Mouse (Mus musculus) liver, embryonic 12.5 days (tissue): ENCODE measurements around the gene Dtx2. TPM values are rescaled to one million over a fixed set of nuclear protein-coding genes. Genes with fewer than 3 reads are reported as not detected.
A peak's percentile ranks its signal among the peaks of the same experiment; 100 is the strongest.

ENCODE experiments used
- ATAC-seq: fragments of 200-750 bp; cut with Nextera tagmentation; 2 replicates; pipeline ENCODE4 v1.8.0; 2017; ENCODE audit warnings: moderate number of reproducible peaks, mild to moderate bottlenecking, moderate library complexity
- H3K27ac ChIP-seq: fragments of 300-500 bp; sonication (generic); 2 replicates; pipeline ENCODE4 v1.5.1; 2016; ENCODE audit warnings: mild to moderate bottlenecking
- H3K27me3 ChIP-seq: fragments of 300-500 bp; sonication (generic); replicated peaks from 2 replicates; pipeline ENCODE4 v1.6.1; 2016; ENCODE audit warnings: mild to moderate bottlenecking, moderate library complexity
- H3K36me3 ChIP-seq: fragments of 300-500 bp; sonication (generic); 2 replicates; pipeline ENCODE4 v1.6.1; 2016; ENCODE audit warnings: mild to moderate bottlenecking, moderate library complexity
- H3K4me1 ChIP-seq: fragments of 300-500 bp; sonication (generic); 2 replicates; pipeline ENCODE4 v1.6.1; 2016
- H3K4me2 ChIP-seq: fragments of 300-500 bp; sonication (generic); 2 replicates; pipeline ENCODE4 v1.6.1; 2016; ENCODE audit warnings: mild to moderate bottlenecking, moderate library complexity
- H3K4me3 ChIP-seq: fragments of 300-500 bp; sonication (generic); 2 replicates; pipeline ENCODE4 v1.5.1; 2016; ENCODE audit warnings: mild to moderate bottlenecking, moderate library complexity
- H3K9ac ChIP-seq: fragments of 300-500 bp; sonication (generic); 2 replicates; pipeline ENCODE4 v1.6.1; 2016; ENCODE audit warnings: mild to moderate bottlenecking, moderate library complexity
- H3K9me3 ChIP-seq: fragments of 300-500 bp; sonication (generic); replicated peaks from 2 replicates; pipeline ENCODE4 v1.6.1; 2016; ENCODE audit warnings: mild to moderate bottlenecking, moderate library complexity
- WGBS: fragments of 180-500 bp; shearing (Covaris S2); methylation state at CpG from one replicate; pipeline ENCODE4 v1.1.7; 2016; ENCODE audit not compliant: insufficient replicate concordance; 5-methylcytosine and 5-hydroxymethylcytosine counted together
- polyA plus RNA-seq: library from polyadenylated mRNA; unstranded; fragments of >200 nt; fragmentation: Nextera tagmentation; extraction: Ambion mirVana; gene quantifications from 2 replicates; pipeline ENCODE4 v1.2.1, GENCODE M21; 2016

Gene Dtx2
- polyA plus RNA-seq, 1 experiment from 2014 or later, result 11.3 TPM

- WGBS, result 66% methylated on average over 5 of the region's 5 CpGs
- Histone ChIP-seq H3K36me3 (no peaks in the 10 kb centered on the region), H3K4me1 (peaks cover 11% of the 10 kb centered on the region), H3K27me3 (peaks cover 17% of the 10 kb centered on the region), H3K4me2 (no peak overlapping the region), H3K4me3 (no peak overlapping the region), H3K9me3 (no peaks in the 10 kb centered on the region), H3K27ac (no peak overlapping the region), H3K9ac (no peak overlapping the region)
- ATAC-seq, result no peak
These were observed 15.2 kb upstream of the Dtx2 start for GRCm38 (mm10) chr5:135979381-135979780.

GRCm38 (mm10) chr5:135979904-135980303, 14.7 kb upstream of the Dtx2 start, which contains the start of gene Zp3:
Zp3 (plus strand) TSS chr5:135980099.
- no peaks in the 10 kb centered on the region for H3K9me3 ChIP-seq
- ATAC-seq, result no peak
- no peaks in the 10 kb centered on the region for H3K36me3 ChIP-seq
- peaks cover 17% of the 10 kb centered on the region for H3K27me3 ChIP-seq
- no peak within 1 kb of the TSS for H3K27ac ChIP-seq
- H3K4me2 ChIP-seq, result no peak within 1 kb of the TSS
- H3K4me1 ChIP-seq, result peaks cover 11% of the 10 kb centered on the region
- H3K4me3 ChIP-seq, result no peak within 1 kb of the TSS
- 57% methylated on average over 8 of the region's 8 CpGs for WGBS
- H3K9ac ChIP-seq, result no peak within 1 kb of the TSS

- no peaks in the 10 kb centered on the region for H3K9me3 ChIP-seq
- H3K4me2 ChIP-seq, result no peak overlapping the region
- H3K27me3 ChIP-seq, result peaks cover 17% of the 10 kb centered on the region
- H3K9ac ChIP-seq, result no peak overlapping the region
- H3K4me1 ChIP-seq, result no peaks in the 10 kb centered on the region
- no peaks in the 10 kb centered on the region for H3K36me3 ChIP-seq
- H3K27ac ChIP-seq, result no peak overlapping the region
- no peak overlapping the region for H3K4me3 ChIP-seq
- no peak for ATAC-seq
- 36% methylated on average over 6 of the region's 6 CpGs for WGBS
These were observed 12.2 kb upstream of the Dtx2 start for GRCm38 (mm10) chr5:135982398-135982797.

GRCm38 (mm10) chr5:135984546-135985044, 10.0 kb upstream of the Dtx2 start:
- H3K27ac ChIP-seq, result no peak overlapping the region
- WGBS, result 61% methylated on average over 6 of the region's 6 CpGs
- no peak for ATAC-seq

GRCm38 (mm10) chr5:135987248-135987647, 7.4 kb upstream of the Dtx2 start:
- Histone ChIP-seq H3K36me3 (no peaks in the 10 kb centered on the region), H3K9ac (no peak overlapping the region), H3K27ac (no peak overlapping the region), H3K4me2 (no peak overlapping the region), H3K4me3 (no peak overlapping the region), H3K4me1 (no peaks in the 10 kb centered on the region), H3K27me3 (0 out of 2 replicates have a peak, but pooled peaks cover 9% of the 10 kb centered on the region), H3K9me3 (no peaks in the 10 kb centered on the region)
- ATAC-seq, result no peak
- 52% methylated on average over 11 of the region's 11 CpGs for WGBS

More at GRCm38 (mm10) chr5:135984546-135985044, 10.0 kb upstream of the Dtx2 start:
- Histone ChIP-seq H3K27me3 (peaks cover 15% of the 10 kb centered on the region), H3K4me2 (no peak overlapping the region), H3K4me1 (no peaks in the 10 kb centered on the region), H3K4me3 (no peak overlapping the region), H3K36me3 (no peaks in the 10 kb centered on the region), H3K9me3 (no peaks in the 10 kb centered on the region), H3K9ac (no peak overlapping the region)

GRCm38 (mm10) chr5:135990601-135991000, 4.0 kb upstream of the Dtx2 start:
- WGBS, result 29% methylated on average over 5 of the region's 5 CpGs
- H3K36me3 ChIP-seq, result no peaks in the 10 kb centered on the region
- no peak overlapping the region for H3K4me2 ChIP-seq
- H3K9ac ChIP-seq, result no peak overlapping the region
- H3K27ac ChIP-seq, result no peak overlapping the region
- no peak for ATAC-seq
- no peaks in the 10 kb centered on the region for H3K27me3 ChIP-seq
- H3K4me3 ChIP-seq, result no peak overlapping the region
- H3K4me1 ChIP-seq, result peaks cover 8% of the 10 kb centered on the region
- no peaks in the 10 kb centered on the region for H3K9me3 ChIP-seq

GRCm38 (mm10) chr5:135993381-135993965, 1.1 kb upstream of the Dtx2 start:
- H3K4me3 ChIP-seq, result no peak overlapping the region
- ATAC-seq, result no peak
- no peak overlapping the region for H3K27ac ChIP-seq
- peaks cover 10% of the 10 kb centered on the region for H3K4me1 ChIP-seq
- H3K9ac ChIP-seq, result no peak overlapping the region
- no peak overlapping the region for H3K4me2 ChIP-seq
- peaks cover 20% of the 10 kb centered on the region for H3K36me3 ChIP-seq
- no peaks in the 10 kb centered on the region for H3K9me3 ChIP-seq
- H3K27me3 ChIP-seq, result no peaks in the 10 kb centered on the region
- WGBS, result 57% methylated on average over 5 of the region's 5 CpGs

GRCm38 (mm10) chr5:135994335-135994724, 270 bp upstream of the Dtx2 start:
- Histone ChIP-seq H3K4me3 (peak overlapping the region; percentile 83), H3K4me2 (peak overlapping the region; percentile 98), H3K36me3 (peaks cover 28% of the 10 kb centered on the region), H3K9me3 (no peaks in the 10 kb centered on the region), H3K27me3 (no peaks in the 10 kb centered on the region), H3K9ac (no peak overlapping the region), H3K27ac (no peak overlapping the region), H3K4me1 (peaks cover 10% of the 10 kb centered on the region)
- 68% methylated on average over 8 of the region's 8 CpGs for WGBS
- no peak for ATAC-seq

- Histone ChIP-seq H3K36me3 (peaks cover 34% of the 10 kb centered on the region), H3K4me1 (peaks cover 10% of the 10 kb centered on the region), H3K27me3 (no peaks in the 10 kb centered on the region), H3K9me3 (no peaks in the 10 kb centered on the region), H3K4me3 (no peak overlapping the region), H3K4me2 (no peak overlapping the region), H3K9ac (no peak overlapping the region), H3K27ac (no peak overlapping the region)
- WGBS, result 87% methylated on average over 8 of the region's 8 CpGs
- no peak for ATAC-seq
These were observed 1.6 kb downstream of the Dtx2 start for GRCm38 (mm10) chr5:135996162-135996561.

GRCm38 (mm10) chr5:136001222-136001621, 6.6 kb downstream of the Dtx2 start:
- Histone ChIP-seq H3K9ac (no peak overlapping the region), H3K4me2 (no peak overlapping the region), H3K4me3 (no peak overlapping the region), H3K27ac (no peak overlapping the region), H3K27me3 (no peaks in the 10 kb centered on the region), H3K4me1 (peaks cover 4% of the 10 kb centered on the region; the same call in 1 of the 2 replicates), H3K9me3 (no peaks in the 10 kb centered on the region), H3K36me3 (peaks cover 42% of the 10 kb centered on the region)
- ATAC-seq, result no peak
- WGBS, result 73% methylated on average over 6 of the region's 6 CpGs

GRCm38 (mm10) chr5:136002325-136002724, 7.7 kb downstream of the Dtx2 start:
- no peaks in the 10 kb centered on the region for H3K9me3 ChIP-seq
- H3K27me3 ChIP-seq, result no peaks in the 10 kb centered on the region
- peaks cover 32% of the 10 kb centered on the region for H3K36me3 ChIP-seq
- H3K4me1 ChIP-seq, result peaks cover 4% of the 10 kb centered on the region; the same call in 1 of the 2 replicates
- 60% methylated on average over 2 of the region's 2 CpGs for WGBS
- no peak overlapping the region for H3K4me2 ChIP-seq
- no peak overlapping the region for H3K9ac ChIP-seq
- H3K4me3 ChIP-seq, result no peak overlapping the region
- no peak for ATAC-seq
- no peak overlapping the region for H3K27ac ChIP-seq

- Histone ChIP-seq H3K36me3 (peaks cover 29% of the 10 kb centered on the region), H3K4me2 (no peak overlapping the region), H3K9me3 (no peaks in the 10 kb centered on the region), H3K27ac (no peak overlapping the region), H3K27me3 (no peaks in the 10 kb centered on the region), H3K4me3 (no peak overlapping the region), H3K4me1 (peaks cover 4% of the 10 kb centered on the region; the same call in 1 of the 2 replicates), H3K9ac (no peak overlapping the region)
- WGBS, result 45% methylated on average over 3 of the region's 3 CpGs
- ATAC-seq, result no peak
These were observed 8.2 kb downstream of the Dtx2 start for GRCm38 (mm10) chr5:136002751-136003151.
